9 mouse cellular contexts compared by ENCODE assay signal in the genomic region with DNA sequence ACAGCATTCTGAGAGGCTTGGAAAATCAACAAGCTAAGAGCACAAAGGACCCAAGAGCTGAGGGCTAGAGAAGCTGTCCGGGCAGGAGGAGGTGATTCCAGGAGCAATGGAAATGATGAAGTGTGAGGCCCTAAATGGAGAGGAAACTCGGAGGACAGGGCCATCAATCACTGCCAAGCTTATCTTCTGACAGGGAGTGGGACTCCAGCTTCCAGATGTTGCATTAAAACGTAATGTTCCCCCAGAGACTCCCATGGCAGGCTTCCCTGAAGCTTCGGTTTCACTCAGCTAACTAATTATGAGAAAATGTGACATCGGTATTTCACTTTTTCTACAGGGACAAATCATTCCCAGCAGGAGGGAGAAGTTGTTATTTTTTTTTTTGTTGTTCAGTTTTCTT.
DNase-seq lines count a peak whose midpoint lies in the region; ATAC-seq lines count a peak whose summit lies in the region.
"Had no signal": no experiment of that assay in that cellular context is flagged by ENCODE, and none has a peak within 500 bp of the region (broad histone marks: within the 10 kb centered on the region; RNA-seq: fewer than 3 reads in every experiment).

No protein-coding gene starts in this region.

- WGBS in midbrain, embryonic 11.5 days: 49% methylated on average over 5 of the region's 5 CpGs
- 56% methylated on average over 5 of the region's 5 CpGs for WGBS in midbrain, embryonic 10.5 days
- WGBS in heart, embryonic 16.5 days: 19% methylated on average over 5 of the region's 5 CpGs
- 10% methylated on average over 5 of the region's 5 CpGs for WGBS in neural tube, embryonic 14.5 days
- WGBS in intestine, embryonic 16.5 days: 21% methylated on average over 5 of the region's 5 CpGs

- ATAC-seq in midbrain, embryonic 11.5 days (ENCODE audit: low FRiP score): no peak
- ATAC-seq in heart, embryonic 16.5 days (replicated peaks; ENCODE audit: extremely low read depth, insufficient read depth, low FRiP score): peak; percentile 65
- peak; percentile 75; the same call in 1 of the 2 replicates for ATAC-seq in neural tube, embryonic 14.5 days (ENCODE audit: low read depth)
- ATAC-seq in intestine, embryonic 16.5 days: no peak

- no peaks in the 10 kb centered on the region for H3K27me3 ChIP-seq in midbrain, embryonic 11.5 days (ENCODE audit: control insufficient read depth, insufficient read depth, low read length)
- H3K27me3 ChIP-seq in midbrain, embryonic 10.5 days (ENCODE audit: low read depth, poor library complexity, severe bottlenecking): no peaks in the 10 kb centered on the region; the same call in 1 of the 2 replicates
- H3K27me3 ChIP-seq in heart, embryonic 16.5 days (ENCODE audit: control insufficient read depth, insufficient read depth, low read length): no peaks in the 10 kb centered on the region
- H3K27me3 ChIP-seq in neural tube, embryonic 14.5 days (ENCODE audit: control insufficient read depth, insufficient read depth, low read length): no peaks in the 10 kb centered on the region
- H3K27me3 ChIP-seq in intestine, embryonic 16.5 days (replicated peaks; ENCODE audit: control insufficient read depth, insufficient read depth, low read length): no peaks in the 10 kb centered on the region
- H3K27me3 ChIP-seq: embryonic facial prominence, embryonic 15.5 days had no signal

- H3K4me3 ChIP-seq in midbrain, embryonic 11.5 days (ENCODE audit: low read depth, low read length): no peak overlapping the region
- H3K4me3 ChIP-seq in midbrain, embryonic 10.5 days: no peak overlapping the region
- no peak overlapping the region for H3K4me3 ChIP-seq in heart, embryonic 16.5 days (ENCODE audit: low read length)
- no peak overlapping the region for H3K4me3 ChIP-seq in neural tube, embryonic 14.5 days (ENCODE audit: low read depth, low read length)
- H3K4me3 ChIP-seq in intestine, embryonic 16.5 days (ENCODE audit: low read length): no peak overlapping the region
- H3K4me3 ChIP-seq: embryonic facial prominence, embryonic 15.5 days had no signal

- no peaks in the 10 kb centered on the region for H3K36me3 ChIP-seq in midbrain, embryonic 11.5 days (ENCODE audit: control insufficient read depth, insufficient read depth, low read length)
- no peaks in the 10 kb centered on the region for H3K36me3 ChIP-seq in midbrain, embryonic 10.5 days
- no peaks in the 10 kb centered on the region for H3K36me3 ChIP-seq in heart, embryonic 16.5 days (ENCODE audit: control insufficient read depth, insufficient read depth)
- H3K36me3 ChIP-seq in neural tube, embryonic 14.5 days (ENCODE audit: control insufficient read depth, insufficient read depth, low read length): no peaks in the 10 kb centered on the region
- H3K36me3 ChIP-seq in intestine, embryonic 16.5 days (ENCODE audit: control insufficient read depth, insufficient read depth, low read length): no peaks in the 10 kb centered on the region
- H3K36me3 ChIP-seq: embryonic facial prominence, embryonic 15.5 days had no signal

- no peaks in the 10 kb centered on the region for H3K4me1 ChIP-seq in midbrain, embryonic 11.5 days (ENCODE audit: control insufficient read depth, insufficient read depth, low read length)
- no peaks in the 10 kb centered on the region for H3K4me1 ChIP-seq in midbrain, embryonic 10.5 days
- H3K4me1 ChIP-seq in heart, embryonic 16.5 days (ENCODE audit: control insufficient read depth, insufficient read depth, low read length): no peaks in the 10 kb centered on the region
- H3K4me1 ChIP-seq in neural tube, embryonic 14.5 days (ENCODE audit: control insufficient read depth, insufficient read depth, low read length): peaks cover 6% of the 10 kb centered on the region
- H3K4me1 ChIP-seq in intestine, embryonic 16.5 days (ENCODE audit: control insufficient read depth, insufficient read depth, low read length): no peaks in the 10 kb centered on the region

- H3K9ac ChIP-seq in midbrain, embryonic 11.5 days (ENCODE audit: low read length): no peak overlapping the region
- no peak overlapping the region for H3K9ac ChIP-seq in heart, embryonic 16.5 days (ENCODE audit: low read length)
- no peak overlapping the region for H3K9ac ChIP-seq in neural tube, embryonic 14.5 days (replicated peaks; ENCODE audit: low read depth, low read length)
- H3K9ac ChIP-seq in intestine, embryonic 16.5 days (ENCODE audit: low read depth, low read length): no peak overlapping the region
- H3K9ac ChIP-seq: embryonic facial prominence, embryonic 15.5 days had no signal

- no peaks in the 10 kb centered on the region for H3K9me3 ChIP-seq in midbrain, embryonic 11.5 days (ENCODE audit: control insufficient read depth, low read length)
- no peaks in the 10 kb centered on the region for H3K9me3 ChIP-seq in midbrain, embryonic 10.5 days (replicated peaks)
- H3K9me3 ChIP-seq in heart, embryonic 16.5 days (replicated peaks; ENCODE audit: control insufficient read depth, low read length): no peaks in the 10 kb centered on the region
- H3K9me3 ChIP-seq in neural tube, embryonic 14.5 days (ENCODE audit: control insufficient read depth, low read length): no peaks in the 10 kb centered on the region
- no peaks in the 10 kb centered on the region for H3K9me3 ChIP-seq in intestine, embryonic 16.5 days (ENCODE audit: control insufficient read depth, low read length)
- H3K9me3 ChIP-seq: embryonic facial prominence, embryonic 15.5 days had no signal

- no peak overlapping the region for H3K4me2 ChIP-seq in midbrain, embryonic 11.5 days
- no peak overlapping the region for H3K4me2 ChIP-seq in heart, embryonic 16.5 days (ENCODE audit: low read depth, low read length)
- no peak overlapping the region for H3K4me2 ChIP-seq in neural tube, embryonic 14.5 days (ENCODE audit: low read depth, low read length)
- H3K4me2 ChIP-seq in intestine, embryonic 16.5 days (ENCODE audit: low read depth, low read length): no peak overlapping the region
- H3K4me2 ChIP-seq: embryonic facial prominence, embryonic 15.5 days had no signal

- no peak overlapping the region for H3K27ac ChIP-seq in midbrain, embryonic 11.5 days (ENCODE audit: low read depth, low read length)
- no peak overlapping the region for H3K27ac ChIP-seq in midbrain, embryonic 10.5 days (replicated peaks)
- no peak overlapping the region for H3K27ac ChIP-seq in heart, embryonic 16.5 days (ENCODE audit: low read length)
- H3K27ac ChIP-seq in neural tube, embryonic 14.5 days (ENCODE audit: low read depth, low read length): 0 out of 2 replicates have a peak overlapping the region, but pooled peaks have one; percentile 30
- H3K27ac ChIP-seq in intestine, embryonic 16.5 days (ENCODE audit: low read length): no peak overlapping the region
- H3K27ac ChIP-seq: embryonic facial prominence, embryonic 15.5 days had no signal

- DNase-seq in midbrain, embryonic 11.5 days (ENCODE audit: low spot score, missing footprints): peak; percentile 71
- DNase-seq in midbrain, embryonic 10.5 days (ENCODE audit: low spot score): no peak
- peak; percentile 66 to 73 for DNase-seq in kidney, postnatal 25 days
- no peak for DNase-seq in cerebellum, adult 11-12 months
- DNase-seq in B cell, adult 2 months: no peak

Comparison
In these comparisons a context has a peak if more than half of its experiments do, and no peak if none do; other contexts are left out.
1. DNase-seq: peak in midbrain, embryonic 11.5 days (single experiment) and kidney, postnatal 25 days (2 of 2); none in midbrain, embryonic 10.5 days (single experiment), cerebellum, adult 11-12 months (single experiment) and B cell, adult 2 months (0 of 2).
2. ATAC-seq: peak in heart, embryonic 16.5 days (single experiment) and neural tube, embryonic 14.5 days (single experiment); none in midbrain, embryonic 11.5 days (single experiment) and intestine, embryonic 16.5 days (single experiment).